Mouse (Mus musculus): ENCODE results near the gene Bag6.

DNA sequence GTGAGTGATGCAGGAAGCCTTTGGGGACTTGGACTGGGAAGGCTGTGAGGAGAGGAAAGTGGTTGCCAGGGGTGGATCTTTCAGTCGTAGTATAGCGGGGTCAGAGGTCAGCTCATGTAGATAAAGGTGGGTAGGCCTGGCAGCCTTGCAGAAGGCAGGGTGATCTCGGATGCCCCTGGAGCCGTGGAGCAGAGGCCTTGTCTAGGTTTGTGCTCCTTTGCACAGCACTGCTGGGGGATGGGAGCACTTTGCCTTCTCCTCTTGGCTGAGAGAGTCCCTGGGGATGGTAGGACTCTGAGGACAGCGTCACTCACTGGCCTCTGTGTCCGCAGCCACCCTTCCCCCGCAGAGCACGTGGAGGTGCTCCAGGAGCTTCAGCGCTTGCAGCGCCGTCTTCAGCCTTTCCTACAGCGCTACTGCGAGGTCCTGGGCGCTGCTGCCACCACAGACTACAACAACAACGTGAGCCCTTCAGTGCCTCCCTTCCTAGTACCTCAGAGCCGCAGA lies 5.6 kb downstream of the Bag6 start:
- no peak for TF ChIP-seq CTCF (conservative IDR thresholded peaks at IDR 0.05 in 1 of 2, IDR thresholded peaks at IDR 0.05 in 1 of 2; ENCODE audit: low read depth in 2 of 2, low read length in 2 of 2)
- TF ChIP-seq NRF1 (IDR thresholded peaks at IDR 0.05; ENCODE audit: low read depth, low read length) = no peak
- TF ChIP-seq EP300 (IDR thresholded peaks at IDR 0.05; ENCODE audit: low read length) = no peak
